Mouse (Mus musculus): ENCODE data around the gene Acr. TPM values are rescaled to one million over a fixed set of nuclear protein-coding genes. Genes with fewer than 3 reads are reported as not detected.

Gene Acr
- total RNA-seq, 2 experiments from 2014 or later, result 0.58 to 1.7 TPM

DNA sequence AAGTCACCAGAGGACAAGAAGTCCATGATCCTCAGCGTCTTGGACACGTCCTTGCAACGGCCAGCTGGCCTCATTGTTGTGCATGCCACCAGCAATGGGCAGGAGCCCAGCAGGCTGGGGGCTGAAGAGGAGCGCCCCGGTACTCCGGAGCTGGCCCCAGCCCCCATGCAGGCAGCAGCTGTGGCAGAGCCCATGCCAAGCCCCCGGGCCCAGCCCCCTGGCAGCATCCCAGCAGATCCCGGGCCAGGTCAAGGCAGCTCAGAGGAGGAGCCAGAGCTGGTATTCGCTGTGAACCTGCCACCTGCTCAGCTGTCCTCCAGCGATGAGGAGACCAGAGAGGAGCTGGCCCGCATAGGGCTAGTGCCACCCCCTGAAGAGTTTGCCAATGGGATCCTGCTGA, 19.3 kb upstream of the Acr start:
- intact Hi-C loops (cut with DNase I), result no loop called here
- no peak for DNase-seq (ENCODE audit: extremely low spot score in 1 of 2, low spot score in 2 of 2)
- no peak for TF ChIP-seq CTCF (IDR thresholded peaks at IDR 0.05)

DNA sequence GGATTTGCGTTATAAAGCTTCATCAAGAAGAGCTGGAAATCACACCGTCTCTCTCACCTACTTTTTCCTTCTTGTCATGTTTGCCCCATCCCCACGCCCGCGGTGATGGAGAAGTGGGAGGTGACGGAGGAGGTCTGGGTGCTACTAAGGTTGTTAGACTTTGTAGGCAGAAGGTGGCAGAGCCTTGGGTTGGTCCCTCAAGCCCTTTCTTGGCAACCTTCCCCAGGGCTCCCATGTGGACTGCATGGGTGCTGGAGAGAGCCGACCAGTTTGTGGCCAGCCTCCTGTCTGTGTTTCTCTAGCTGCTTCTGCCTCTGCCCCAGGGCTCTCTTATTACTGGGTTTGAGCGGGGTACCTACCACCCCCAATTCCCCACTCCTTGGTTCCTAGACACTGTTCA, 17.6 kb upstream of the Acr start:
- no peak overlapping the region for H3K4me3 ChIP-seq
- no peak for DNase-seq (ENCODE audit: extremely low spot score in 1 of 2, low spot score in 2 of 2)
- intact Hi-C loops (cut with DNase I), result no loop called here
- TF ChIP-seq CTCF (IDR thresholded peaks at IDR 0.05), result no peak
- H3K27ac ChIP-seq, result no peak overlapping the region

More for the DNA sequence above, 19.3 kb upstream of the Acr start:
- no peak overlapping the region for H3K27ac ChIP-seq
- H3K4me3 ChIP-seq, result no peak overlapping the region

DNA sequence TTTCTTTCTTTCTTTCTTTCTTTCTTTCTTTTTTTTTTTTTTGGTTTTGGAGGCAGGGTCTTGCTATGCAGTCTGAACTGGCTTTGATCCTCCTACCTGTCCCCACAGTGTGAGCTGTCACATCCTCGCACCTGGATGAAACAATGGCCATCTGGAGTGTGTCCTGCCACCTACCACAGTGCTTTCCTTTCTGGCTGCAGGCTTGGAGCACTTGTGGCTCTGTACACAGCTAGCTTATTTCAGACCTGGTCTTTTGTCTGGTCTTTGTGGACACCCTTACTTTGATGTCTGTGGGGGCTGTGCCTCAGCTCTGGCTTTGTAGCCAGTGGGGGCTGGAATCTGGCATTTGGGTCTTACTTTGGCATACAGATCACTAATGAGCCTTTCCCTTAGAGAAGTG, 16.4 kb upstream of the Acr start:
- no peak for DNase-seq (ENCODE audit: extremely low spot score in 1 of 2, low spot score in 2 of 2)
- no peak for TF ChIP-seq CTCF (IDR thresholded peaks at IDR 0.05)
- intact Hi-C loops (cut with DNase I), result no loop called here
- Histone ChIP-seq H3K4me3 (no peak overlapping the region), H3K27ac (no peak overlapping the region)

DNA sequence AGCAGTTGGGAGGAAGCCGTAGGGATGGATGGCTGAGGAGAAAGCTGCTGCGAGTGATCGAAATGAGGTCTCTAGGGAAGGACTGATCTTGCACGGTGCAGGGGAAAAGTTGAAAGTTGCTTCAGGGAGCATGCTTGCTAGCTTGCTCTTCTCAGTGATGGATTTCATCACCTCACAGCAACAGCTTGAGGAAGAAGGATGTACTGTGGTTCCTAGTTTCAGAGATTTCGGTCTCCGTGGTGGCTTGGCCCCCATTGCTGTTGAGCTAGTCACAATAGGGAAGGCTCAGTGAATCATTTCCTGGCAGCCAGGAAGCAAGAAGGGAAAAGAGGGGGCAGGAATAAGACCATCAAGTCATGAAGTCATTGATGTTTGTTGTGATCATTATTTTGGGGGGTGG, 12.5 kb upstream of the Acr start:
- no peak for TF ChIP-seq CTCF (IDR thresholded peaks at IDR 0.05)
- Histone ChIP-seq H3K27ac (no peak overlapping the region), H3K4me3 (no peak overlapping the region)
- no peak for DNase-seq (ENCODE audit: extremely low spot score in 1 of 2, low spot score in 2 of 2)
- intact Hi-C loops (cut with DNase I), result no loop called here

DNA sequence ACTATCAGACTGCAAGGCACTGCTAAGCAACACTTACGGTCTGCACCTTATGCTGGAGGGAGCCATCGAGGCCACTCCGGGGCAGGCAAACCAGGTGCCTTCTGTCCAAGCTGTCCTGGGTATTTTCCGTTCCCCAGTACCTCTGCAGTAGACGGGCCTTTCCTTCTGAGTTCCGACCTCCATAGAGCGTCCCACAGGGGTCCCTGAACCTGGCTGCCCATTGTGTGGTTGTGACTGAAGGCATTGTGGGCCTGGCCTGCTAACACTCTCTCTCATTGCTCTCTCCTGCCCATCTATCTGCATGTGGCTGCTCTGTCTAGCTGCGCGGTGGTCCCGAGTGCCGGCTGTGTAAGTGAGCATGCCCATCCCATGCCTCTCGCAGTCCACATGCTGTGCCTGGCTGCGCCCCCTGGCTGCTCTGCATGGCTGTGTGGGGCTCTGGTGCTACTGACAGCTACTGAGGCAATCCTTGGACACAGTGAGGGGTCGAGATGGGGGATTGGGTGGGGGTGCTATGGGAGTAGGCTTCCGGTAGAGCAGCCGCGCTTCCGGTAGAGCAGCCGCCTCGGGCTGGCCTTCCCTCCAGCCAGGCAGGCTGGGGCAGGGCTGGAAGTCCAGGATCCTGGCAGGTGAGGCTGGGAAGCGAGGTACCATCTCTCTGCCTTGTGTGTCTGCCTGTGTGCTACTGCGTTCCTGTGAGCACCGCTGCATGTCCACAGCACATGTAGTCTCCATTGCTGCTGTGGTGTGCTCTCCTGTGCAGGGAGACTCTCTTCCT, 11.5 kb upstream of the Acr start:
- TF ChIP-seq CTCF (IDR thresholded peaks at IDR 0.05), result peak; percentile 16
- Histone ChIP-seq H3K4me3 (no peak overlapping the region), H3K27ac (no peak overlapping the region)
- intact Hi-C loops (cut with DNase I), result no loop called here
- DNase-seq (ENCODE audit: extremely low spot score in 1 of 2, low spot score in 2 of 2), result no peak

DNA sequence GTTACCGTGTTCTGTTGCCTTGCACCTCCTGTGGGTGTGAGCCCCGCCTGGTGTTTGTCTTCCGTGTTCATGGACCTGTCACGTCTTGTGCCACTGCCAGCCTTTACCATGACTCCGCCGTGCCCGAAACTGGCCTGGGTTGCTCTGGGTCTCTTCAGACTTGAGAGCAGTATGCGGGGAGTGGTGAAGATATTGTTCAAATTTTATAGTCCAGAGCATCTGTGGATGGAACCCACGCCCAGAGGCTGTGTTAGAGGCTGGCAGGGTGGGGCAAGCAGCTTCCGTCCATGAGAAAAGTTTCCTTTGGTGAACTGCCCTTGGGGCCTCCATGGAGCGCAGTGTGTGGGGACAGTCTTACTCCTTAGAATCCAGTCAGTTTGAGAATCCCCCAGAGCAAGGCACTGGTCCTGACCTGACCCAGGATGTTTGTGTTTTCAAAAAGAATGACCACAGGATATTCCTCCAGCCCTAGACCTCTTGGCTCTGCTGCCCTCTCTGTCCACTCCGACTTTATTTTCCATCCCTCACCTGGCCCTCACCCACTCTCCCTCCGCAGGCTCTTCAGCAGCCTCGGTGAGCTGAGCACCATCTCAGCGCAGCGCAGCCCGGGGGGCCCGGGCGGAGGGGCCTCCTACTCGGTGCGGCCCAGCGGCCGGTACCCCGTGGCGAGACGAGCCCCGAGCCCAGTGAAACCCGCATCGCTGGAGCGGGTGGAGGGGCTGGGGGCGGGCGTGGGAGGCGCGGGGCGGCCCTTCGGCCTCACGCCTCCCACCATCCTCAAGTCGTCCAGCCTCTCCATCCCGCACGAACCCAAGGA, 10.7 kb upstream of the Acr start:
- no peak overlapping the region for H3K4me3 ChIP-seq
- no peak for TF ChIP-seq CTCF (IDR thresholded peaks at IDR 0.05)
- intact Hi-C loops (cut with DNase I), result no loop called here

DNA sequence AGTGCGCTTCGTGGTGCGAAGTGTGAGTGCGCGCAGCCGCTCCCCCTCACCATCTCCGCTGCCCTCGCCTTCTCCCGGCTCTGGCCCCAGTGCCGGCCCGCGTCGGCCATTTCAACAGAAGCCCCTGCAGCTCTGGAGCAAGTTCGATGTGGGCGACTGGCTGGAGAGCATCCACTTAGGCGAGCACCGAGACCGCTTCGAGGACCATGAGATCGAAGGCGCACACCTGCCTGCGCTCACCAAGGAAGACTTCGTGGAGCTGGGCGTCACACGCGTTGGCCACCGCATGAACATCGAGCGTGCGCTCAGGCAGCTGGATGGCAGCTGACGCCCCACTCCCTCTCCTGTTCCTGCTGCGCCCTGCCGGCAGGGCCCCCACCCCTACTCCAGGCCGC, 10.1 kb upstream of the Acr start:
- TF ChIP-seq CTCF (IDR thresholded peaks at IDR 0.05), result no peak
- intact Hi-C loops (cut with DNase I), result no loop called here
- DNase-seq (ENCODE audit: extremely low spot score in 1 of 2, low spot score in 2 of 2), result no peak
- H3K27ac ChIP-seq, result no peak overlapping the region
- no peak overlapping the region for H3K4me3 ChIP-seq

More for the DNA sequence above, 10.7 kb upstream of the Acr start:
- no peak for DNase-seq (ENCODE audit: extremely low spot score in 1 of 2, low spot score in 2 of 2)
- no peak overlapping the region for H3K27ac ChIP-seq

DNA sequence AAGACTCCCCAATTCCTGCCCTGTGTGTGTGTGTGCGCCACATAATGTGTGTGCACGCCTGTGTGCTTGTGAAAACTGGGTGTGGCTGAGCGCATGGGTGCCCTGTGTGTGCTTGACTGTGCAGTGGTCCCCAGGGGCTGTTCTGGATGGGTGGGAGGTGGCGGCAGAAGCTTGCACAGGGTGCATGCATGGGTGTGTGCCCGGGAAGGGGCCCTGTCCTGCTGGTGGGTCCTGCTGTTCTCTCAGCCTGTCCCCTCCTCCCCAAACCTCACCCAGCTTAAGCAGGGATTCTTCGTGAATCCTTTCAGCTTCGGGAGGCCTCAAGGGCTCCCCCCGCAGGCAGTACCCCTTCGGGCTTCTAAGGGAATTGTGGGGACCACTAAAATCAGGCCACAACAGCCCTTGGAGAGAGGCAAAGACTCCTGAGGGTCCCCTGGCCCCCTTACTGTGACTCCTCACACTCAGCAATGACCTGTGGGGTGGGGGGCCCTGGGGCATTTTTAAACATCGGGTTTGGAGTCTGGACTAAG, 8.9 kb upstream of the Acr start:
- intact Hi-C loops (cut with DNase I), result no loop called here
- H3K4me3 ChIP-seq, result no peak overlapping the region
- no peak overlapping the region for H3K27ac ChIP-seq
- DNase-seq (ENCODE audit: extremely low spot score in 1 of 2, low spot score in 2 of 2), result no peak
- peak; percentile 5; the same call in 1 of the 2 replicates for TF ChIP-seq CTCF (IDR thresholded peaks at IDR 0.05)

DNA sequence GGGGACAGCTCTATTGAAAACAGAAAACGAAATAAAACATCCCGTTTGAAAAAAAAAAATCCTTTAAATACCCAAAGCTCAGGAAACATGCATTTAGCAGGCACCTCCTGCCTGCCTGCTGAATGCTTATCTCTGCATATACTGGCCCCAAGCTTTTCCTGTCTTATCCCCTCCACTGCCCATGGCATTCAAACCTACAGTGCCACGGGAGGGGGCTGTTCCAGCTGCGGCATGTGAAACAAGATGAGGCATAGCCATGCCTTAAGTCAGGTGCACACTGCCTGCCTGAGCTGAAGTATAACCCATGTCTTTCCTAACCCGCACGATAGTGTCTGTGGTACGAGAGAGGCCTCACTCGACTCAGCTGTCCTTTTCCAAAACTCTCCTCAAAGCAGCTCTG, 4.0 kb downstream of the Acr start:
- Histone ChIP-seq H3K4me3 (no peak overlapping the region), H3K27ac (no peak overlapping the region)
- no peak for DNase-seq (ENCODE audit: extremely low spot score in 1 of 2, low spot score in 2 of 2)
- intact Hi-C loops (cut with DNase I), result no loop called here
- no peak for TF ChIP-seq CTCF (IDR thresholded peaks at IDR 0.05)

DNA sequence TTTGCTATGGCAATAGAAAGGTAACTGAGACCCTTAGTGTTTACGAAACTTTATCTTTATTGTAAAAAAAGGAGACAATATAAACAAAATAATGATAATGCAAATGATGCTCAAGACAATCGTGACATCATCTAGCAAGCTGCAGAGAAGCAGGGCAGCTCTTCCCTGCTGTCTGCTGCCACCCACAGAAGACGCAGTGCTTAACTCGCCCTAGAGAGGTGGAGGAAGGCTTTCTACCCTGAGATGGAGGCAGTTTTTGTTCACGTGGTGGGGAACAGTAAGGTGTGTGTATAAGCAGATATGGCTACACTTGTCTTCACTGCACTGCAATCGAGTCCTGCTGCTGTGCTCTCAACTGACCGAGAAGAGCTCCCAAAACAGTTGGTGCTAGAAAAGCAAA, 14.4 kb downstream of the Acr start:
- no peak overlapping the region for H3K27ac ChIP-seq
- H3K4me3 ChIP-seq, result no peak overlapping the region
- TF ChIP-seq CTCF (IDR thresholded peaks at IDR 0.05), result no peak
- DNase-seq (ENCODE audit: extremely low spot score in 1 of 2, low spot score in 2 of 2), result no peak
- intact Hi-C loops (cut with DNase I), result no loop called here

DNA sequence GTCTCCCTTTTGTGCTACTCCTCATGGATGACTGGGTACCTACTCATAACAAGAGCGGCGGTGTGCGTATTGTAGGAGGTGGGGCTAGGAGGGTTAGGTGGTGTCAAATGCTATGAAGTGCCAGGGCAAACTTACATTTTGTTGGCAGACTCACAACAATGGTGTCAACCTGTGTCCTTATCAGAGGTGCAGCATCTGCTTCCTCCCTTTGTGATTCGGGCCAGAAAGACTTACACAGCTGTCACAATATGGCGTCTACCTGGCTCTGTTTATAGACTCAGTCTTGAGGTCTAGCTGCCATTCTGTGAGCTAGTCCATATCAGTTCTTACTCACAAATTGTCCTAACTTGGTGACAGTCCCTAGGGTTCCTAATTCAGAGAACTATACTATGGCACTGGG, 17.0 kb downstream of the Acr start:
- intact Hi-C loops (cut with DNase I), result no loop called here
- DNase-seq (ENCODE audit: extremely low spot score in 1 of 2, low spot score in 2 of 2), result no peak
- no peak for TF ChIP-seq CTCF (IDR thresholded peaks at IDR 0.05)
- H3K4me3 ChIP-seq, result no peak overlapping the region
- no peak overlapping the region for H3K27ac ChIP-seq

DNA sequence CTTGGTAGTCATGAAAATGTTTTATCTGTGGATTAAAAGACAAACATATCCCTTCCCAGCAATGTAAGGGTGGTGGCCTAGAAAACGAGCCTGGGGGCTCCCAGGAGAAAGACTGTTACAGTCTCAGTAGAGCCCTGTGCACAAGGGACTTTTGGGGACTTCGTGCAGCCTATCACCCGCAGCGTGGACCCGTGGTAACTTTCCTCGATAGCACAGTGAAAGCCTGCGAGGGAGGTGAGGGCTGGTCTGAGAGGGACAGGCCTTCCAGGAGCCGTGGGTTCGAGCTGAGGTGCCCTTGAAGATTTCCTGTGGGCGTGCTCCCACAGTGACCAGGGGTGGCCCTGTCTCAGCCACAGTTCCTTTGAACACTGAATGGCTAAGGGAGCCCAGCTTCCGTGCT, 17.5 kb downstream of the Acr start:
- TF ChIP-seq CTCF (IDR thresholded peaks at IDR 0.05), result no peak
- Histone ChIP-seq H3K4me3 (no peak overlapping the region), H3K27ac (no peak overlapping the region)
- intact Hi-C loops (cut with DNase I), result no loop called here
- no peak for DNase-seq (ENCODE audit: extremely low spot score in 1 of 2, low spot score in 2 of 2)
